Mouse (Mus musculus): ENCODE data around the gene Mafk.
"Not testable (repeated sequence)": the region's sequence is repeated elsewhere in the genome, so short reads cannot be mapped to it uniquely, and the experiment has no call there.

The Mafk gene

GRCm38 (mm10) chr5:139791227-139792158 is at the start of gene Mafk:
Gene Mafk, plus strand, starts transcription at chr5:139791513.
- peak; percentile 98 for DNase-seq

GRCm38 (mm10) chr5:139742640-139743039 is 48.7 kb upstream of the Mafk start:
- DNase-seq, result not testable (repeated sequence)

- DNase-seq, result peak; percentile 79
Measured at GRCm38 (mm10) chr5:139745771-139746170, 45.5 kb upstream of the Mafk start.

GRCm38 (mm10) chr5:139749413-139750125 is 41.7 kb upstream of the Mafk start:
- no peak for DNase-seq

- peak; percentile 69 for DNase-seq
Measured at GRCm38 (mm10) chr5:139750535-139750934, 40.8 kb upstream of the Mafk start.

DNA sequence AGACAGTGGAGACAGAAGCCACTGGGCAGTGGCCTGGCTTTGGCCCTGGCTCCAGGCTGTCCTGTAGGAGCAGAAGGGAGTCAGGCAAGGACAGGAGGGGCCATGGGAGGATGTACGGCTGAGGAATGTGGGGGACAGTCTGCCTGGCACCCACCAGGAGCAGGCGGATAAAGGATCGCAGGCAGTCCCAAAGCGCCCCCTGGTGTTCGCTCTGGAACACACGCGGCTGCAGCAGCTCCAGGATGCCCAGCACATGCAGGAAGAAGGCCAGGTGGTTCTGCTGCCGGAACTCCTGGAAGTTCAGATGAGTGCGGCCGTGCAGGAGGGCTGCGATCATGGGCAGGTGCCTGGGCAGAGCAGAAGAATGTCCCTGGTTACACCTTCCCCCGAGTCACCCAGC is 36.6 kb upstream of the Mafk start:
- DNase-seq, result peak; percentile 44

- no peak for DNase-seq
Measured at GRCm38 (mm10) chr5:139756135-139756534, 35.2 kb upstream of the Mafk start.

GRCm38 (mm10) chr5:139756586-139756985 is 34.7 kb upstream of the Mafk start:
- DNase-seq, result no peak

GRCm38 (mm10) chr5:139758096-139758495 is 33.2 kb upstream of the Mafk start:
- DNase-seq, result no peak

DNA sequence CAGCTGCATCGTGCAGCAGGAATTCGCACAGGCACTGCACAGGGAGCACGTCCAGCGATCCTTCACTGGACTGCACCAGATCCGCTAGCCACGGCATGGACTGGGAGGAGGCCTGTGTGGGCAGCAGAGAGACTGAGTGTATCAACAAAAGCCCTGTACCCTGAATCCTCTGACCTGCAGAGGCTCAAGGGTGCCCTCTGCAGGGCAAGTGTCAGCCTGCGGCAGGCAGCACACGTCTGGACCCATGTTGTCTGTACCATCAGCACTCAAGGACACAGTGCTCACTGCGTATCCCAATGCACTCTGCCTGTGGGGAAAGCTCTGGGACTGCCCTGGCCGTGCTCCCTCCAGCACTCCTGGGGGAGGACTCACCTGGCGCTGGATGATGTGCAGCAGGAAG is 27.0 kb upstream of the Mafk start:
- no peak for DNase-seq

DNA sequence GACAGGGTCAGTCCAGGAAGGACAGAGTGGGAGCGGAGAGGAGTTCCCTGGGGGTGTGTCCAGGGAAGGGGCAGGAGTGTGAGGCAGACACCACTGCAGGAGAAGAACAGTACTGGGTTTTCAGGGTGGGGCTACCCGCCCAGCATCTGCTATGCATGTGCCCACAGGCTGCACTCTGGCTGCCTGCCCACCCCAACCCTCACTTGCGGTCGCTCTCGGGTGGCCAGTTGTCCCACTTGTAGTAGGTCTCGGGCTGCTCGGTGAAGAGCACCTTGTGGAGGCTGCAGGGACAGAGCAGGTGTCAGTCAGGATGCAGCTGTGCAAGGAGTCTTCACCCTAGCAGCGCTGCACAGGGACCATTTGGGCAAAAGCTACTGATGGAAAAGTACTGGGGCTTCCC is 23.1 kb upstream of the Mafk start:
- no peak for DNase-seq

- peak; percentile 99 for DNase-seq
Measured at GRCm38 (mm10) chr5:139775216-139775926, 15.9 kb upstream of the Mafk start, which contains the start of gene Ints1. Gene Ints1, minus strand, starts transcription at chr5:139775674.

DNA sequence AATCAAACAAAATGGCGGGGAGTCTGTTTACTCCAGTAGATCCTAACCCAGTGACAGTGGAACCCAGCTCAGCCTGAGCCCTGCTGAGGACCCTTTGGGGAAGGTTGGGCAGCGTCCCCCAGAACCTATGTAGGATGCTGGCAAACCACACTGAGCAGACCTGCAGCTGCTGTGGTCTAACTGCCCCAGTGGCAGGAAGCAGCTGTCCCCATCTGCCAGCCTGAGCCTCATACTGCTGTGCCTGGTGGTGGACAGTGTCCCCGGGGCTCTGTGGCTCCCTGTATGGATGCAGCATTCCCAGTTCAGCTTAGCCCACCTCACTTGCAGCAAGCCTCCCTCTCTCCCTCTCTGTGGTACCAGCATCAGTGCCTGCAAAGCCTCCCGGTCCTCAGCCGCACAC is 14.3 kb upstream of the Mafk start:
- no peak for DNase-seq

DNA sequence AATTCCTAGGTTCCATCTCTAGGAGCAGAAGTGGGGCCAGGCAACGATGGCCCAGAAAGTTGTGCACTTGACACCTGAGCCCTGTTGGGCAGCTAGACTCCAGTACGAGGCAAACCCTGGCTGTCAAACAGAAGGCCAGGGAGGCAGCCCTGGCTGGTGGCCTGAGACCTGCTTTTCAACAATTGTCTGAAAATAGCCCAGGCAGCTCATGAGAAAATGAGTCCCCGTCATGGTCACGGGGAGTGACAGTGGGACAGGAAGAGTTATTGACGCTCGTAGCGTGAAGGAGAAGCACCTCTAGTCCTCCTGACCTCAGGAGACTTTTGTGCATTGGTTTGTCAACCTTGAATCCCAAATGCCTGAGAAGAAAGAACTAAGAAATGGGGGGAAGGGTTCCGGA is 9.9 kb upstream of the Mafk start:
- no peak for DNase-seq

DNA sequence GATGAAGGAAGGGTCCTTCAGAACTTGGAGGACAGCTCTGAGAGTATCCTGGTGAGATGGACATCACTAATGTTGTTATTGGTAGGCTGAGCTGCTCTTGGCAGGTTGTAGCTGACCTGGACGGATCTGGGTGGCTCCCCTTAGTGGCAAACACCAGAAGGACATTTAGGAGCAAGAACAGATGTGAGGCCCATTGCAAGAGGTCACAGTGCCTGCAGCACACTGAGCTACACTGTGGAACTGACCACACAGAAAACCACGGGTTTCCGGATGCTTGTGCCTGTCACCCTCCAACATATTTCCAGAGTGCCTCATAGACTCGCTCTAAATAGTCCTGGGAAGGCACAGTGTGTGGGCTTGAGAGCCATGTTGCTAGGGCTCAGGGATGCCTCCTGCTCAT is 1.8 kb upstream of the Mafk start:
- DNase-seq, result no peak

DNA sequence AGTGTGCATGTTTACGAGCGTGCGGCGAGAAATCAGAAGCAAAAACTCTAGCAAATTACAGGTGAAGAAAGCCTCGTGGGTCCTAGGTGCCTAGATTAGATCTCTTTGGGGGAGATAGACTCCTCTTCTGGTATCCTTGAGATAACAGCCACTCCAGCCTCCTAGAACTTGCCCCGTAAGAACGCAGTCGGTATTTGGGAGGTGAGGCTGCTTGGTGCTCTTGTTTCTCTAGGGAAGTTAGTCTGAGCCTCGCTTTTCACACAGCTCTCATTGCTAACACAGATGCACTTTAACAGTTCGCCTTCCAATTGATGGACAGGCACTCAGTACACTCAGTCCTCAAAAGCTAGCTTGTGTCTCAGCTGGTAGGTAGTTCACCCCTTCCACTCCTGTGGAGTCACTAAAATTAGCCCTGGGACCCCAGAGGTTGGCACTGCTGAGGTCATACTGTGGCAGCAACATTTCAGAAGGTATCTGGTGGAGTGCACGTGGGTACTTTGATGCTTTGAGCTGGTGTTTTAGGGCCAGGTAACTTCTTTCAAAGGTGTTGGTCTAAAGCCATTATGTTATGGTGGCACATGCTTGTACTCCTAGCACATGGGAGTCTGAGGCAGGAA is 954 bp downstream of the Mafk start:
- no peak for DNase-seq

GRCm38 (mm10) chr5:139792966-139793337 is 1.6 kb downstream of the Mafk start:
- DNase-seq, result no peak

DNA sequence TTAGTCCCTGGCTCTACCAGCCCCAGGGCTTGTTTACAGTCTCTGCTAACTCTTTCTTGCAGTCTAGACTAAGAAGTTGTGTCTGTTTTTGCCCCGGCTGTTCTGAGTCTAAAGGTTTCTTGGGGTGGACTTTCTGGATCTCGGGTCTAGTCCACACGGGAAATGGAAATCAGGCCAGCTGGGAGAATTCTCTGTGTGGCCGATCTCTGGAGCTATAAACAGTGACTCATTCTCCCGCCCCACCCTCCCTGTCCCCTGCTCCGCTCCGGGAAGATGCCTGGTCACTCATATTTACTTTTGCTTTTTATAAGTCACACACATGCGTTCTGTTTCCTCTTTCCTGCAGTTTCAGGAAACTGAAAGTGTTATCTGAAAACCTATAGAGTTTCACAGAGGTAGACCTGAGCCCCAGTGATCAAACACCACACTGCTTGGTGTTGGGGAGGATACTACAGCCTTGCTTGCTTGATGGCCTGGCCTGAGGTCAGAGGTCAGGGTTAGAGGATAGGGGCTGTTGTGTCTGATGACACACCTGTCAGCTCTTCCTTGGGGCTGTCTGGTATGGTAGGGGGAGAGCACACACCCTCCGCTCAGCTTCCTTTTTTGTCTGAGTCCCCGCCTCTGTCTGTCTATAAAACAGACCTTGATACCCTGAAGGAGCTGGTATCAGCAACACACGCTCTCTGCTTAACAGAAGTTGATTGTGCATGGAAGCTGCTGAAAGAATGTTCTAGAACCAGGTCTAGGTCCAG is 2.2 kb downstream of the Mafk start:
- DNase-seq, result peak; percentile 77

DNA sequence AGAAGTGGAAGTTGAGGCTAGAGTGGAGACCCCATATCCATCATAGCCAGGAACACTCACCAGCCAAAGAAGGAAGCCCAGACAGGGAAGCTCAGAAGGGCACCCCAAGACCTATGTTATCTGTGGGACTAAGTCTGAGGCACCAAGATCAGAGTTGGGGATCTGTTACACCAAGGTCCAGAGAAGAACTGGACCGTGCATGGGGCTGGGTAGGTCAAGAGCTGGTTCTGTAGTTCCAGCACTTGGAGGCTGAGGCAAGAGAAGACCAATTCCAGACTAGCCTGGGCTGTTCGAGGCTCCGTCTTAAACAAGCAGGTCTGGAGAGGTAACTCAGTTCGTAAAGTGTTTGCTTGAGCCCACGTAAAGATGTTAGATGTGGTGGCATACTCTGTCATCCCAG is 2.8 kb downstream of the Mafk start:
- DNase-seq, result no peak

DNA sequence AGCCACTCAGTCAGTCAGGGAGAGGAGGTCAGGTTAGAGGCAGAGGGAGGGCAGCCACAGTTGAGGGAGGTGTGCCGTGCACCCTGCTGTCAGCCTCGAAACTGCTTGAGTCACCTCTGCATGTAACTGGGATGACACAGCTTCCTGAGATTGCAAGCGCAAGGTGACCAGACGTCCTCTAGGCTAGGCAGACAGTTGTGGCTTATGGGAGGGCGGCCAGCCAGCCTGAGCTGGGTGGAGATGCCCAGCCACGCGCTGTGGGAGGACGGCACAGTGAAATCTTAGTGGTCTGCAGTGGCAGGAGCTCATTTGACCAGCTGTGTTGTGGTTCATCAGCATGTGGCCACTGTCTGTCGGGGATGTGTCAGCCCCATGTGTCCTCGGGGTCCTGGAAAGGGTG is 3.6 kb downstream of the Mafk start:
- DNase-seq, result peak; percentile 44

DNA sequence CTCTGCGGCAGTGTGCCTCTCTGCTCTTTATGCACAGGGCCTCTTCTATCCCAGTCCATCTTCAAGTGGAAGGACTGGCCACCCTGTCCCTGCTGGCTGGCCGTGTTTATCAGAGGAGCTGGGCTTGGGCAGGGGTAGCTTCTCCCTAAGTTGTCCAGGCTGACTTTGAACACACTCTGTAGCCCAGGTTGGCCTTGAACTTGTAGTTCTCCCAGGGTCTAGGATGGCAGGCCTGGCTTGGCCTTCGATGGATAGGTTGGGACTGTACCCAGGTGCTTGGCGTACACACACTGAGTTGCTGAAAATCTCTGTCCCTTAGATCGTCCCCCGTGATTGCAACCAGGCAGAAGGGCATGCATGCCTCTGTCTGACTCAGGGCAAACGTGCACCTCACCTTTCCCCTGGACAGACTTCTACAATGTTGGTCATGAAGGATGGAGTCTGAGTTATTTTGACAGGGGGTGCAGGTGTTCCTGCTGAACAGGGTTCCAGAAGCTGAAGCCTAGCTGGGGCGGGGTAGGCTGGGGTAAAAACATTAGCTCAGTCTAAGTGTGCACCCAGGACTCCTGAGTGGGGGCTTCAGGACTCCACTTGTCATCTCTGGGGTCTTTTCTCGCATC is 4.8 kb downstream of the Mafk start:
- no peak for DNase-seq

GRCm38 (mm10) chr5:139796900-139797299 is 5.6 kb downstream of the Mafk start:
- peak; percentile 98 for DNase-seq
